Mouse (Mus musculus) layer of hippocampus, adult 6 months (tissue): ENCODE data around the gene Cnpy1. TPM values are rescaled to one million over a fixed set of nuclear protein-coding genes. Genes with fewer than 3 reads are reported as not detected.

Source experiments
- long read RNA-seq, 2 experiments: library from polyadenylated mRNA; unstranded; transcript quantifications; one replicate each; pipeline ENCODE4 v2.0.0; 2019 to 2020
- polyA plus RNA-seq: library from polyadenylated mRNA; unstranded; fragments of <200 nt; fragmentation: Nextera tagmentation; gene quantifications from 2 replicates; pipeline ENCODE4 v1.2.3, GENCODE M21; 2021

The Cnpy1 gene
- polyA plus RNA-seq, result not detected in 2 replicates
- long read RNA-seq, experiment 1, result 0 reads
- long read RNA-seq, experiment 2, transcript Cnpy1-202 (3 exons, 1,984 nt), result major isoform, 6 of 6 reads
- long read RNA-seq, experiment 2, partial matches to known transcripts, result 0 of 6 reads
- long read RNA-seq, experiment 2, other reads (novel, unspliced or antisense), result 0 of 6 reads

DNA sequence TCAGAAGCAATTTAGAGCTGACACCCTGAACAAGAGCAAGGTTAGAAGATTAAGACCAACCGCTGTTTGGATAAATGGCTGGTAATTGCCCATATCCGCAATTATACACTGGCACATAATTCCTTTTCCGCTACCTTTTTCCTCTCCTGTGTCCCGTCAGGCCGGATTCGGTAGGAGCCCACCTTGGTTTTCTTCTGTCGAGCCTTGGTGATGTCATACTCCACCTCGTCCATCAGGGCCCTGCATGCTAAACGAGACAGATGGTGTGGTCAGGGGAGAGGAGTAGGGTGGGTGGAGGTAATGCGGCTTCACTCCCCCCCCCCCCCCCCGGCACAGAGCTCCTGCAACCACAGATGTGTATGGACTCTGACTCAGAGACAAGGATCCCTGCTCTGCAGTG lies at the start of gene Cnpy1:
Cnpy1 (minus strand) TSS at position 233 of the 400 bp plus-strand sequence.

DNA sequence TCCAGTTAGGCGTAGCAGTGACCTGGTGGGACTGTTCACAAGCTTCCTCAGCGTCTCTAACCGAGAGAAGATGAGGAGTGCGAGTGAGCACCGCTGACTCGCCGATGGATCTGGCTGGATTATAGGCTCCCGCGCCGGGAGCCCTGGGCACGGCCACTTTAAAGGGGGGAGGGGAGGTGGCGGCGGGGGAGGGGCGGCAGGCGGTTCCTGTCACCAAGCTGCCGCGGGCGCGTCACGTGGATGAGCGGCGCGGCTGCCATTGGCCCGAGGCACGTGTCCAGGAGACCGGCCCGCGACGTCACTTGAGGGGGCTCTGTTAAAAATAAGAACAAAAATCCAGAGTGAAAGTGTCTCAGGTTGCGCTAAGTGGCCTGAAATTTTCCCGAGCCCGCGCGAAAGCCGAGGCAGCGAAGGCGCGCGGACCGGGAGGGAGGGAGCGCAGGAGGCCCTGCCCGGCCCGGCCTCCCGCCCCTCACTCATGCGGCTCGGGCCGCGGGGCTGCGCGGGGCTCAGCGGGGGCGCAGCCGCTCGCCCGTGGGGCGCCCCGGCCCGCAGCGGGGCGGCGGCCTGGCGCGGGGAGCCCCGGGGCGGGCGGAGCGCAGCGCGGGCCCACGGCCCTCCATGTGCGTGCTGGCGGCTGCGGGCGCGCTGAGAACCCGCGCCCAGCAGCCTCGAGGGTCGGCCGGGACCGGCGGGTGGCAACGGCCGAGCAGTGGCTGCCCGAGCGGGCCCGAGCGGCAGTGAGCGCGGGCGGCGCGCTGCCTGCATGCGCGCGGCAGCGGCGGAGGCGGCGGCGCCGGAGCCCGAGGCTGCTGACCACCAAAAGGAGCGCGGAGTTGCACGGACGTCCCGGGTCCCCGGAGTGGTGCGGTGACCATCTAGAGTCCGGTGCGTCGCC lies 80.0 kb downstream of the Cnpy1 start, which contains the start of gene En2:
En2 (plus strand) TSS at position 337 of the 898 bp plus-strand sequence.

Other genes starting within 250 kb of the Cnpy1 start
- gene Insig1, start 174.4 kb downstream of the Cnpy1 start, polyA plus RNA-seq, result 90.5 and 119 TPM in 2 replicates
- gene En2, start 80.1 kb downstream of the Cnpy1 start, polyA plus RNA-seq, result not detected in 2 replicates
- gene Rbm33, start 71.3 kb upstream of the Cnpy1 start, polyA plus RNA-seq, result 5.9 and 7.8 TPM in 2 replicates
- gene Shh, start 221.4 kb upstream of the Cnpy1 start, polyA plus RNA-seq, result 0.25 and 0.40 TPM in 2 replicates